Mouse (Mus musculus): ENCODE measurements around the gene Mpig6b.

DNA sequence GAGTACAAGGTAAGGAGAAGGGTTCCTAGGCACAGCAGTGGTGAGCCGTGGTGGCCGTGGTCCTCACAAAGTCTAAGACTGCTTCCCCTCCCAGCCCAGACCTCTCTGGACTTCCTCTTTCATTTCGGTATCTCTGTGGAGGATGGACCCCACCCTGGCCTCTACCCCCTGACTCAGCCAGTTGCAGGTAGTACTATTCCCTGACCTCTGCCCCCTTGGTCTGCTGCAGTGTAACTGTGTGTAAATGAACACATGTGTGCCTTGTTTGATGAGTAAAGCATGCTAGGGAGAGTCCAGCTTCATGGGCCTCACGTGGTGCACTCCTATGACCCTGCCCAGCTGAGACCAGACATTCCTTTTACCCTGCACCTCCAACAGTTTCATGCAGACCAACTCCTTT lies 42.2 kb downstream of the Mpig6b start:
- no peak for TF ChIP-seq FLI1 (IDR thresholded peaks at IDR 0.05; ENCODE audit: low read length)
- no peak for TF ChIP-seq GATA1 (IDR thresholded peaks at IDR 0.05; ENCODE audit: borderline replicate concordance, low read length)

Measured in megakaryocyte, embryonic 14.5 days (primary cell).